Mouse (Mus musculus) liver, embryonic 12.5 days (tissue): ENCODE measurements around the gene Trim11. TPM values are rescaled to one million over a fixed set of nuclear protein-coding genes. Genes with fewer than 3 reads are reported as not detected.

ENCODE experiments used
- ATAC-seq: fragments of 200-750 bp; cut with Nextera tagmentation; 2 replicates; pipeline ENCODE4 v1.8.0; 2017; ENCODE audit warnings: moderate number of reproducible peaks, mild to moderate bottlenecking, moderate library complexity
- H3K27ac ChIP-seq: fragments of 300-500 bp; sonication (generic); 2 replicates; pipeline ENCODE4 v1.5.1; 2016; ENCODE audit warnings: mild to moderate bottlenecking
- H3K27me3 ChIP-seq: fragments of 300-500 bp; sonication (generic); replicated peaks from 2 replicates; pipeline ENCODE4 v1.6.1; 2016; ENCODE audit warnings: mild to moderate bottlenecking, moderate library complexity
- H3K36me3 ChIP-seq: fragments of 300-500 bp; sonication (generic); 2 replicates; pipeline ENCODE4 v1.6.1; 2016; ENCODE audit warnings: mild to moderate bottlenecking, moderate library complexity
- H3K4me1 ChIP-seq: fragments of 300-500 bp; sonication (generic); 2 replicates; pipeline ENCODE4 v1.6.1; 2016
- H3K4me2 ChIP-seq: fragments of 300-500 bp; sonication (generic); 2 replicates; pipeline ENCODE4 v1.6.1; 2016; ENCODE audit warnings: mild to moderate bottlenecking, moderate library complexity
- H3K4me3 ChIP-seq: fragments of 300-500 bp; sonication (generic); 2 replicates; pipeline ENCODE4 v1.5.1; 2016; ENCODE audit warnings: mild to moderate bottlenecking, moderate library complexity
- H3K9ac ChIP-seq: fragments of 300-500 bp; sonication (generic); 2 replicates; pipeline ENCODE4 v1.6.1; 2016; ENCODE audit warnings: mild to moderate bottlenecking, moderate library complexity
- H3K9me3 ChIP-seq: fragments of 300-500 bp; sonication (generic); replicated peaks from 2 replicates; pipeline ENCODE4 v1.6.1; 2016; ENCODE audit warnings: mild to moderate bottlenecking, moderate library complexity
- WGBS: fragments of 180-500 bp; shearing (Covaris S2); methylation state at CpG from one replicate; pipeline ENCODE4 v1.1.7; 2016; ENCODE audit not compliant: insufficient replicate concordance; 5-methylcytosine and 5-hydroxymethylcytosine counted together
- microRNA-seq: library from miRNA; unstranded; fragments of <30 nt; microRNA quantifications from one replicate; pipeline ENCODE4, GENCODE M21; 2017
- polyA plus RNA-seq: library from polyadenylated mRNA; unstranded; fragments of >200 nt; fragmentation: Nextera tagmentation; extraction: Ambion mirVana; gene quantifications from 2 replicates; pipeline ENCODE4 v1.2.1, GENCODE M21; 2016

Trim11 gene
- polyA plus RNA-seq, 1 experiment from 2014 or later = 11.2 TPM

DNA sequence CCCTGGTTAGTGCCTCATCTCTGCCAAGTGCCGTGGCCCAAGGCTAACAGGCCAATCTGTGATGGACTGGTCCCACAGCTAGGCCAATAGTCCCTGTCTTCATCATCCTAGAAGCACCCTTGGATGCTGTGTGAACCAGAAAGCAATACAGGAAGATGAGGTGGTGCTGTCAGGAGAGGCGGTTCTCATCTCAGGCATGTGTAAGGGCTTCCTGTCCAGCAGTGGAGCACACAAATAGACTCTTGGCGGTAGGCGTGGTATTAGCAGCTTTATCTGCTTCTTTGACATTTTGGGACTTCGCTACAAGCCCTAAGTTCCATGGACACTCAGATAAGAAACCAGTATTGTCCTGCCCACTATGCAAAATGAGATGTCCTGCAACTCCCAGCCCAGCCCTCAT, 19.6 kb downstream of the Trim11 start:
- Histone ChIP-seq H3K4me3 (no peak overlapping the region), H3K9me3 (no peaks in the 10 kb centered on the region), H3K27ac (no peak overlapping the region), H3K9ac (no peak overlapping the region), H3K36me3 (no peaks in the 10 kb centered on the region), H3K4me2 (no peak overlapping the region), H3K27me3 (peaks cover 73% of the 10 kb centered on the region), H3K4me1 (peaks cover 37% of the 10 kb centered on the region)
- no peak for ATAC-seq
- WGBS = 47% methylated on average over 5 of the region's 5 CpGs

DNA sequence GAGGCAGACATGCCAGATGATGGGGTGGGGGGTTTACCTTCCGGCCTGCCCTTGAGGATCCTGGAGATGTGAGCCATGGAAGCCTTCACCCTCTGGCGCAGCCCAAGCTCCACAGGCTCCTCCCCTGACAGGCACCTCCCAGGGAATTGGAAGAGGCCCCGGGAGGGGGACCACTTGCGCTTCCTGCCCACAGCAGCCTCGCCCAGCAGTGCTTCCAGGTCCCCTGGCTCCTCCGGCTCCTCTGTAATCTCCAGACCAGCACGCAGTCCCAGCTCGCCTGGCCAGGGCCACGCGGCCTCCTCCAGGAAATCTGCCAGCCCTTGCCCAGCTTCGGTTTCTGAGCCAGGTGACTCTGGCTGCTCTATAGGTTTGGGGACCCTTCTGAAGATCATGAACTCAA, 21.3 kb downstream of the Trim11 start:
- no peak for ATAC-seq
- H3K4me2 ChIP-seq = no peak overlapping the region
- no peaks in the 10 kb centered on the region for H3K36me3 ChIP-seq
- peaks cover 60% of the 10 kb centered on the region for H3K27me3 ChIP-seq
- H3K9ac ChIP-seq = no peak overlapping the region
- H3K4me3 ChIP-seq = no peak overlapping the region
- WGBS = 41% methylated on average over 11 of the region's 11 CpGs
- H3K4me1 ChIP-seq = peaks cover 21% of the 10 kb centered on the region
- H3K27ac ChIP-seq = no peak overlapping the region
- no peaks in the 10 kb centered on the region for H3K9me3 ChIP-seq

DNA sequence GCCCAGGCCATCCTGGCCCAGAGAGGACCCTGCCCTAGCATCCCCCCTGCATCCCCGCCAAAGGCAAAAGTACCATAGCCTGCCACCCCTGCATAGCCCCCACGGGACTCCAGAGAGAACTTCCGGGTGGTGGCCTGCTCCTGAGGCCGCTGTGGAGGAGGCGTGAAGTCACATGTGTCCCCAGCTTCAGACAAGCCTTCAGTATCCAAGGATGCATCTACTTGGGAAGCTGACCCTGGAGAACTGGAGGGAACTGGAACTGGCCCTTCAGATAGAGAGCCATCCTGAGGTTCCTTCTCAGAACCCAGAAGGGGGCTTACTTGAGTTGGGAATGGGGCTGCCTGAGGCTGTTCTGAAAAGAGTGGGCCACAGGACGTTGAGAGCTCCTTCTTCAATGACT, 21.9 kb downstream of the Trim11 start:
- no peak overlapping the region for H3K4me2 ChIP-seq
- WGBS = 69% methylated on average over 6 of the region's 6 CpGs
- peaks cover 54% of the 10 kb centered on the region for H3K27me3 ChIP-seq

GRCm38 (mm10) chr11:59000635-59001034, 22.7 kb downstream of the Trim11 start:
- no peak overlapping the region for H3K4me2 ChIP-seq
- no peaks in the 10 kb centered on the region for H3K9me3 ChIP-seq
- H3K27ac ChIP-seq = no peak overlapping the region
- H3K9ac ChIP-seq = no peak overlapping the region
- H3K27me3 ChIP-seq = peaks cover 46% of the 10 kb centered on the region
- no peaks in the 10 kb centered on the region for H3K36me3 ChIP-seq
- 82% methylated on average over 21 of the region's 21 CpGs for WGBS
- H3K4me1 ChIP-seq = peaks cover 9% of the 10 kb centered on the region
- no peak overlapping the region for H3K4me3 ChIP-seq
- ATAC-seq = no peak

More for the DNA sequence above, 21.9 kb downstream of the Trim11 start:
- Histone ChIP-seq H3K36me3 (no peaks in the 10 kb centered on the region), H3K4me1 (peaks cover 14% of the 10 kb centered on the region), H3K27ac (no peak overlapping the region), H3K9me3 (no peaks in the 10 kb centered on the region), H3K4me3 (no peak overlapping the region), H3K9ac (no peak overlapping the region)
- ATAC-seq = no peak

DNA sequence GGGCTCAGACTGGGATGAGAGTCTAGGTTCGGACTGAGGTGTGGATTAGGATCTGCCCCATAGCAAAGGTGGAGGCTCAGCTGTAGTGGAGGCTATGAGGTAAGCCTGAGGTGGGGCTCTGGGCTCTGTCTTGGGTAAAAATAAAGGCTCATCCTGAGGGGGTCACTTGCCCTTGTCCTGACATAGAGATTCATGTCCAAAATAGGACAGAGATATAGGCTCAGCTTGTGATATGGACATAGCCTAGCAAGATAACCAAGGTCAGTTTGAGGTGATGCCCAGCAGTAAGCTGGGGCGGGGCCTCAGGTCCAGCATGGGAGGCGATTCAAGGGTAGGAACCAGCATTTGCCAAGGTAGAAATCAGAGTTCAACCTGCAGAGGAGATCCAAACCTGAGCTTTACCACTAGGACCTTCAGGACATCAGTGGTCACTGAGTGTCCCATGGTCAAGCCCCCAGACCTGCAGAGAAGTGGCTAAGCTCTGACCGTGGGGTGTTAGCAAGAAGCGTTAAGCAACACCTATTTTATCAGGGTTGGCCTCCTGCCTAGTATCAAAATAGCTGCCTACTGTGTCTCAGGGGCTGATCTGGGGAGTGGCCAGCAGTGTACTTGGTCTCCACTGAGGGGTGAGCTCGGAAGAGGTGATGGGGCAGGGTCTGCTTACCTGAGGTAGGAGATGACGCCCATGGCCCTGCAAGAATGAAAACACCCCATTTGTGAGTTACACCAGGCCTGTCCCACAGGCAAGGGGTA, 24.6 kb downstream of the Trim11 start:
- H3K9ac ChIP-seq = no peak overlapping the region
- 61% methylated on average over 7 of the region's 7 CpGs for WGBS
- peaks cover 4% of the 10 kb centered on the region; the same call in 1 of the 2 replicates for H3K4me1 ChIP-seq
- H3K36me3 ChIP-seq = no peaks in the 10 kb centered on the region
- H3K27me3 ChIP-seq = peaks cover 28% of the 10 kb centered on the region; the same call in 1 of the 2 replicates
- H3K9me3 ChIP-seq = no peaks in the 10 kb centered on the region
- ATAC-seq = no peak
- no peak overlapping the region for H3K4me3 ChIP-seq
- H3K27ac ChIP-seq = no peak overlapping the region
- H3K4me2 ChIP-seq = no peak overlapping the region

- WGBS = 32% methylated on average over 9 of the region's 9 CpGs
- Histone ChIP-seq H3K9me3 (no peaks in the 10 kb centered on the region), H3K27me3 (no peaks in the 10 kb centered on the region; the same call in 1 of the 2 replicates), H3K4me2 (no peak overlapping the region), H3K4me1 (no peaks in the 10 kb centered on the region), H3K4me3 (no peak overlapping the region), H3K36me3 (no peaks in the 10 kb centered on the region), H3K9ac (no peak overlapping the region), H3K27ac (no peak overlapping the region)
- ATAC-seq = no peak
Measured at GRCm38 (mm10) chr11:59015052-59015451, 37.2 kb downstream of the Trim11 start.

DNA sequence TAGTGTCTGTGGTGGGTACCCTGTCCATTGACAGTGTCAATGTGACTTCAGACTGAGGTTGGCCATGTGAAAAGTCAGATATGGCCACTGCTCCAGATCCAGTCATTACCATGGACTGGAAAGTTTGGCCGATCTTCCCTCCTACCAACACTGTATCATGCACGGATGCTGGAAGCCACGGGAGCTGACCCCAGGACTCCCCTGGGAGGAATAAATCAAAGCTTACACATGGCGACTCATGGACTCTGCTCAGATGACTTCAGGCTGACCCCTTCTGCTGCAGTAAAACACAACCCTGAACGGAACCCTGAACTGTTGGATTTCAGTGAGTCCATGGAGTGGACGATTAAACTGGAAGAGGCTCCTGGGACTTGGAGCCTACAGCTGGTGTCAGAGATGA, 48.5 kb downstream of the Trim11 start:
- no peaks in the 10 kb centered on the region for H3K9me3 ChIP-seq
- H3K4me2 ChIP-seq = no peak overlapping the region
- H3K27me3 ChIP-seq = no peaks in the 10 kb centered on the region; the same call in none of the 2 replicates
- H3K4me1 ChIP-seq = no peaks in the 10 kb centered on the region
- H3K9ac ChIP-seq = no peak overlapping the region
- H3K4me3 ChIP-seq = no peak overlapping the region
- 67% methylated on average over 6 of the region's 6 CpGs for WGBS
- H3K36me3 ChIP-seq = no peaks in the 10 kb centered on the region
- no peak for ATAC-seq
- no peak overlapping the region for H3K27ac ChIP-seq

DNA sequence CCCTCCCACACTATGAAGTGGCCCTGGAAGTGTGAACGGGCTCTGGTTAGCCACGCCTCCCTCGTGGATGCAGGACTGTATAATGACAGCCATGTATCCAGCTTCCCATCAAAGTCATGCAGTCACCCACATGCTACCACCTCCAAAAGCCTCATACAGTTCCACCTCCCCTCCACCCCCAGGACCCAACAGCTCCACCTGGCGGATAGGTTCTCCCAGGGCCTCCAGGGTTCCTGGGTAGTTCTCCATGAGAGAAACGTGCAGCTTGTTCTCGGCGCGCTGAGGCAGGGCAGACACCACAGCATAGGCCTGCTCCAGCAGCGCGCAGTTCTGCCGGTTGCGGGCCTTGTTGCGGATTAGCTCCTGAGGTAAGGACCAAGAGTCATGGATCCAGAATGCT, 51.1 kb downstream of the Trim11 start:
- Histone ChIP-seq H3K4me1 (no peaks in the 10 kb centered on the region), H3K36me3 (no peaks in the 10 kb centered on the region), H3K9ac (no peak overlapping the region), H3K4me3 (no peak overlapping the region), H3K27me3 (no peaks in the 10 kb centered on the region; the same call in 1 of the 2 replicates), H3K4me2 (no peak overlapping the region), H3K9me3 (no peaks in the 10 kb centered on the region), H3K27ac (no peak overlapping the region)
- WGBS = 75% methylated on average over 13 of the region's 13 CpGs
- ATAC-seq = no peak

Small RNAs within 50 kb of the gene (microRNA-seq; reads per million reads assigned to microRNA genes)
- 2.1 reads per million for gene Gm44313

Other genes with a start within 250 kb of the Trim11 start
- gene Olfr317, start 238.9 kb upstream of the Trim11 start, polyA plus RNA-seq = not detected in 2 replicates
- gene Olfr316, start 225.4 kb upstream of the Trim11 start, polyA plus RNA-seq = not detected in 2 replicates
- not detected in 2 replicates for gene Olfr315, start 204.9 kb upstream of the Trim11 start, polyA plus RNA-seq
- not detected in 2 replicates for gene Olfr314, start 195.1 kb upstream of the Trim11 start, polyA plus RNA-seq
- gene Fam183b, start 176.1 kb upstream of the Trim11 start, polyA plus RNA-seq = 0.31 TPM in 1 of 2 replicates, not detected in the other
- gene Olfr313, start 163.1 kb upstream of the Trim11 start, polyA plus RNA-seq = not detected in 2 replicates
- not detected in 2 replicates for gene Olfr312, start 148.9 kb upstream of the Trim11 start, polyA plus RNA-seq
- gene Olfr311, start 138.8 kb upstream of the Trim11 start, polyA plus RNA-seq = not detected in 2 replicates
- gene Gm12258, start 130.9 kb upstream of the Trim11 start, polyA plus RNA-seq = 2.5 and 2.8 TPM in 2 replicates
- 3.2 and 3.6 TPM in 2 replicates for gene 2810021J22Rik, start 110.9 kb upstream of the Trim11 start, polyA plus RNA-seq
- gene Zfp39, start 73.9 kb upstream of the Trim11 start, polyA plus RNA-seq = 6.1 and 7.1 TPM in 2 replicates
- gene Btnl10, start 60.2 kb upstream of the Trim11 start, polyA plus RNA-seq = 9.5 and 10.9 TPM in 2 replicates
- 200 and 207 TPM in 2 replicates for gene Rnf187, start 39.2 kb upstream of the Trim11 start, polyA plus RNA-seq
- gene Hist3h2ba, start 29.2 kb upstream of the Trim11 start, polyA plus RNA-seq = 5.3 and 5.7 TPM in 2 replicates
- 14.3 and 16.9 TPM in 2 replicates for gene Hist3h2a, start 23.4 kb upstream of the Trim11 start, polyA plus RNA-seq
- gene Trim17, start 23.4 kb upstream of the Trim11 start, polyA plus RNA-seq = 0.07 and 0.13 TPM in 2 replicates
- 0.42 and 0.51 TPM in 2 replicates for gene Obscn, start 158.3 kb downstream of the Trim11 start, polyA plus RNA-seq
- gene Iba57, start 185.6 kb downstream of the Trim11 start, polyA plus RNA-seq = 14.2 and 14.5 TPM in 2 replicates
- 0.10 and 0.14 TPM in 2 replicates for gene Gjc2, start 205.1 kb downstream of the Trim11 start, polyA plus RNA-seq
- 73.7 and 81.3 TPM in 2 replicates for gene Guk1, start 214.1 kb downstream of the Trim11 start, polyA plus RNA-seq
- 78.3 and 82.8 TPM in 2 replicates for gene Mrpl55, start 224.4 kb downstream of the Trim11 start, polyA plus RNA-seq
- 25.1 and 26.6 TPM in 2 replicates for gene 2310033P09Rik, start 230.2 kb downstream of the Trim11 start, polyA plus RNA-seq